Comparison of ENCODE assay signal across 21 mouse cellular contexts in the genomic region with DNA sequence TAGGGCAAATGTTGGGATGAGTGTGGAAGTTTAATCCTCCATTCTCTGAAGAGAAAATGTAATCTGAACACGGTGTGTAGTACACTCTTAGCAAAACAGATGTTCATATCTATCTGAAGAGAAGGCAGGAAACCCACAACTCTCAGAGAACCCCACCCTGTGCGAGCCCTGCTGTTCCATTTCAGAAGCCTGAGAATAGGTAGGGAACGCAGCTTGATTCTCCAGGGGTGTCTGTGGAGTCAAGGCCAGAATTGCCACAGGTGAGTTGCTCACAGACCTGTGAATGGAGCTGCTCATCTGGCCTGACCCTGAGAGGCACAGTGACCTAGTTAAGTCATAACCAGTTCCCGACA.
"Had no signal": no experiment of that assay in that cellular context is flagged by ENCODE, and none has a peak within 500 bp of the region (broad histone marks: within the 10 kb centered on the region; RNA-seq: fewer than 3 reads in every experiment).

No protein-coding gene starts in this region.

- H3K4me1 ChIP-seq: limb, embryonic 10.5 days; limb, embryonic 13.5 days; midbrain, embryonic 13.5 days had no signal

- H3K4me2 ChIP-seq: limb, embryonic 13.5 days; liver, embryonic 12.5 days; liver, embryonic 15.5 days; lung, embryonic 15.5 days; midbrain, embryonic 13.5 days had no signal

- H3K9me3 ChIP-seq: limb, embryonic 10.5 days; limb, embryonic 13.5 days; liver, embryonic 12.5 days; liver, embryonic 15.5 days; lung, embryonic 15.5 days; megakaryocyte, embryonic 14.5 days; midbrain, embryonic 10.5 days; midbrain, embryonic 13.5 days had no signal

- H3K4me3 ChIP-seq: layer of hippocampus, adult 2 months; limb, embryonic 10.5 days; limb, embryonic 13.5 days; liver, embryonic 12.5 days; liver, embryonic 15.5 days; lung, embryonic 15.5 days; megakaryocyte, embryonic 14.5 days; midbrain, embryonic 10.5 days; midbrain, embryonic 13.5 days; myocyte had no signal

- H3K36me3 ChIP-seq: limb, embryonic 10.5 days; limb, embryonic 13.5 days; liver, embryonic 12.5 days; liver, embryonic 15.5 days; lung, embryonic 15.5 days; midbrain, embryonic 10.5 days; midbrain, embryonic 13.5 days had no signal

- H3K27me3 ChIP-seq: limb, embryonic 13.5 days; lung, embryonic 15.5 days; midbrain, embryonic 13.5 days had no signal

- H3K9ac ChIP-seq: limb, embryonic 13.5 days; liver, embryonic 12.5 days; liver, embryonic 15.5 days; lung, embryonic 15.5 days; midbrain, embryonic 13.5 days had no signal

- DNase-seq: kidney, adult 2 months; kidney, postnatal 25 days; layer of hippocampus, adult 9-11 months; liver; lung, adult 18-20 months; lung, postnatal 10 days; lung, postnatal 36 days; right cerebral cortex, postnatal 4 days had no signal

- ATAC-seq: intestine, postnatal 0 days; liver, embryonic 12.5 days; midbrain, embryonic 13.5 days; midbrain, embryonic 16.5 days had no signal

- H3K27ac ChIP-seq: kidney, postnatal 0 days; layer of hippocampus, adult 2 months; limb, embryonic 10.5 days; limb, embryonic 13.5 days; liver, embryonic 12.5 days; liver, embryonic 15.5 days; lung, embryonic 15.5 days; midbrain, embryonic 10.5 days; midbrain, embryonic 13.5 days had no signal
